Mouse (Mus musculus): Measurements from ENCODE around the gene Dscaml1.
A peak's percentile ranks its signal among the peaks of the same experiment; 100 is the strongest.

Dscaml1 gene

DNA sequence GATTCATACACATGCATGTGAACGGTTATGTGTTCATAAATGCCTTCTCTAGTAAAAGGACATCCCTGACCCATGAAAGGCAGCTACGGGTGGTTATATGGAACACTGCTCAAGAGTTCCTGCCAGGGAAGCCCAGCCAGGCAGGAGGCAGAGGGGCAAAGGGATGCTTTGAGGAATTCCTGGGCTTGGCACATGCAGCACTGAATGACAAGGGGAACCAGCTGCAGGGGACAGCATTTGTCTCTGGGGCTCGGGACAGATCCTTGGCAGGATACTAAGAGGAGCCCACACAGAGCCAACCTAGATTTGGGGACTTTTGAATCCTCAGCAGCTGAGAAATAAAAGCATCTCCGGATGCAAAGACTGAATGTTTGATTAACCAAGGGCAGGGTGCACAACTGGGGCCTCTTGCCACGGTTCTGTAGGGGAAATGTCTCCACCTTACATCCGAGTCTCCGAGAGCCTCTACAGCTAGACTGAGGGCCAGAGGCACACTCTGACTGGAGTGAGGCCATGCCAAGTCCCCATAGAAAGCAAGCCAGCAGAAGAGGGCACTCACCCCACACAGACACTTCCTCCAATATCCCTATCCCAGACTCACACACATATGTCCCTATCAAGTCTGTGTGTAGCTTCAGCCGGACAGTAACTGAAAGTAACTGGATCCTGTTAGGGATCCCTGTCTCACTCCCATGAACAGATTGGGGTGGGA, 251.7 kb downstream of the Dscaml1 start:
- no peak for DNase-seq (ENCODE audit: low read depth, low spot score)

DNA sequence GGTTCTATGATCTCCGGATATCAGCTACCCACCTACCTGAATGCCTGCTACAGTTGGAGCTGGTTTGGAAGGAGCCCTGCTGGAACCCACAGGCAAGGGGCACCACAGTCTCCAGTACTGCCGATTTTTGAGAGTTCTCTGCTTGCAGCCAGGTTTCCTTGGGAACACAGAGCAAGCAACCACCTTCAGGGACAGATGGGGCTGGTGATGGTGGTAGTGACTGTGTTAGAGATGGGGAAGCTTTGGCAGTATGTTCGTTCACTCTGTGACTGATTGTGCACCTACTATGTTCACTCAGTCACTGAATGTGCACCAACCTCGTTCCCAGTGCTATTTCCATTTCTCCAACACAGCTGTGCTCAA, 252.2 kb downstream of the Dscaml1 start:
- DNase-seq (ENCODE audit: low read depth, low spot score): no peak

DNA sequence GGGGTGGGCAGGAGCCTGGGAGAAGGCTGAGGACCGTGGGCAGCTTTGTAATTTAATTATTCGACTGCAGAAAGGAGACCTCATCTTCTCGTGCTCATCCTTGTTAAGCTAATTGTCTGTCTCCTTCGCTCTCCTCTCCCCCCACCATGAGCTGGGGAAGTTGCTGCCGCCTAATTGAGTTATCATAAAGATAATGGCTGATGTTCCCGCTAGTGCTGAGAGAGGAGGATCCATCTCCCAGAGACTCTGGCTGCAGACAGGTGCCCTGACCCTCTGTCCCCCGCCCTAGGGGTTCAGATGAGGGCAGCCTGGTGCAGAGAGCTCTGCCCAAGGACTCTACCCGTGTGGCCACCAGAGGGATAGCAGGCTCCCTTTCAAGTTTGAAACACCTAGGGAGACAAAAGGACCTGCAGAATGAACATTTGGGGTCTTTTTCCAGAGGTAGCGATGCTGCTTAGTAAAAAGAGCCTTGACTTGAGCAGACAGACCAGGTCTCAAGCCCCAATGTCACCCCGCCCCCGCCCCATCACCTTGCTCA, 256.1 kb downstream of the Dscaml1 start:
- no peak for DNase-seq (ENCODE audit: low read depth, low spot score)

DNA sequence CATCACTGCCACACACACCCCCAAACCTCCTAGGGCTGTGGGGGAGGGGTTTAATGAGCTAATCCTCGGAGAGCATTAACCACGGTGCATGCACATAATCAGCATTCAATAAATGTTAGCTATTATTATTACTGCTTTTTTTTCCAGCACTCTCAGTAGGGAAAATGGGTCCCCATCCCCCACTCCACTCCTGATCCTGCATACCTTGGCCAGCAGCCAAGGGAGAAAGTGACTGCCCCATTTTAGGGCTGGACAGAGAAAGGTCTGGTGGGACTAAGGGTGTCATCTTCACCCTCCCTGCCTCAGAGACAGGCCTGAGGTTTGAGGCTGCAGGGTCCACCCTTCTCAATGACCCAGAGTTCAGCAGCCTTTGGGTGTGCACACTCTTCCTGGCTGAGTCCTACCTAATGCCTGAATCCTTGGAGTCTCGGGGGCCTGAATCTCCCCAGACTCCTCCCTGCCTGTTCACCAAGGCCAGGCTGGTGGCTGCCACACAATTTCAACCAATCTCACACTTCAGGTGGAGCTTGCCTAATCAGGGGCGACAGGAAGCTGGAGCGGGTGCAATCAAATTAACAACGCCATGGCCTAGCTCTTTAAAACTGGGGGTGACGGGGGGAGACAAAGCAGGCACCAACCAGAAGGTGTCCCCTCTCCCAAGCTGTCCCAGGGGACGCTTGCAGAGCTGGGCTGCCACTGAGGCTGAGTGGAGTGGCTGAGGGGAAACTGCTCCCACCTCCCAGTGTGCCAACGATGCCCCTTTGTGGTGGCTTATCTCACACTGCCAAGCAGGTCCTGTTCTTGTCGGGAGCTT, 267.2 kb downstream of the Dscaml1 start:
- DNase-seq (ENCODE audit: low read depth, low spot score): no peak

DNA sequence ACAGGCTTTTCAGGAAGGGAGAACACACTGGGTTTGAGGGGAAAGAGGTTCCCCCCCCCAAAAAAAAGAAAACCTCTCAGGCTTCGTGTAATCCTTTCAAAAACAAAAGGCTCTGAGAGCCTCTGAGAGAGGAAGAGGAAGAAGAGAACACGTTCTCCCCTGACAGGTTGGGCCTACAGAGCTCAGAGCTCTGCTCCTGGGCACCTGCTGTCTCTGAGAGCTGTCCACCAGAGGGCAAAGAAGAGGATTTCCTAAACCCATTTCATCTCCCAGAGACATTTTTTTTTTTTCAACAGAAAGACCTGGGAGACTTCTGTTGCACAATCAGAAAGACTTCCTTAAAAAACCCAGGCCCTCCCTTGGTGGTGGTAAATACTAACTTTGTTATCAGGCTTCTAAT, 267.8 kb downstream of the Dscaml1 start:
- no peak for DNase-seq (ENCODE audit: low read depth, low spot score)

DNA sequence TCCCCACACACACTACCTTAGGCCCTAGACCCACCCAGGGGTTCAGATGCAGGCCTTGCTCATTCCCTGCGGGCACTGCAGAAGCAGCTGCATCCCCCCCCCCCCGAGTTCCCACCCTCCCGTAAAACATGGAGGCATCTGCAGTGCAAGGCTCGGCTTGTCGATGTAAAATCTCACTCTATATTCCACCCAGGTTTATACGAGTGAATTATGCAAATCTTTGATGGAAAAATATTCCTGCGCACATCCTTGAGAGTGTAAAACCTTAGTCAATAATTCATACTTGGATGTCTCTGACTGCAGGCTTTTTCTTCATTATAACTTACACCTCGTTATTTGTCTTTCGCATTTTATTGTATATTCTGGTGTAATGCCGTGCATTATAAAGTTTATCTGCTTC, 272.7 kb downstream of the Dscaml1 start:
- DNase-seq (ENCODE audit: low read depth, low spot score): no peak

DNA sequence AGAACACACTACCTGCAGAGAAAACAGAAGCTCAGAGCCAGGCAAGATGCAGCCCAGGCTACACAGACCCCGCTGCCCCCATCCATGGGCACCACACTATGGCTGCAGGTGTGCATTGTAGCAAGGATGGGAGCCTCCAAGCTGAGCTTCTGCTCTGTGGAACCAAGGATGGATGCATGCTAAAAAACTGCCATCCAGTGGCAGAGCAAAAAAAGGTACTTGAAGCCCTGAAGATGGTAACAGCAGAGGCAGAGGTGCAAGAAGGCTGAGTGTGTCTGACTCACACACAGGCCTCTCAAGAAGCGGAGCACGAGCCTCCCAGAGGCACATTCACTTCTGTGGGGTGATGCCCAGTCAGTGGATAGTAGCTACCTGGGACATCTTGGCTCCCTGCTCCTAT, 276.8 kb downstream of the Dscaml1 start:
- no peak for DNase-seq (ENCODE audit: low read depth, low spot score)

DNA sequence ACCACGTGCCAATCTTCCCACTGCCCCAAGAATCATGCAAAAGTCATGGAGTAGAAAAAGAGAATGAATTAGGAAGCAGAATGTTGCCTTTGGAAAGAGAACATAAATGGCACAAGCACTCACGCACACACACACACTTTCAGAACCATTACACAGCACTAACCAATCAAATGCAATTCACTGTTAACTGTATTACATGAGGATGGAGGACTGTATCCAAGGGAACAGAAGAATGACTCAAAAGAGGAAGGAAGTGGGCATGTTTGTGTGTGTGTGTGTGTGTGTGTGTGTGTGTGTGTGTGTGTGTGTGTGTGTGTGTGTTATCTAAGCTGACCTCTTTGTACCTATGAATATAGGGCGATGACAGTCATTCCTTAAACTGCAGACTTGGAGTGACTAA, 278.0 kb downstream of the Dscaml1 start:
- no peak for DNase-seq (ENCODE audit: low read depth, low spot score)

DNA sequence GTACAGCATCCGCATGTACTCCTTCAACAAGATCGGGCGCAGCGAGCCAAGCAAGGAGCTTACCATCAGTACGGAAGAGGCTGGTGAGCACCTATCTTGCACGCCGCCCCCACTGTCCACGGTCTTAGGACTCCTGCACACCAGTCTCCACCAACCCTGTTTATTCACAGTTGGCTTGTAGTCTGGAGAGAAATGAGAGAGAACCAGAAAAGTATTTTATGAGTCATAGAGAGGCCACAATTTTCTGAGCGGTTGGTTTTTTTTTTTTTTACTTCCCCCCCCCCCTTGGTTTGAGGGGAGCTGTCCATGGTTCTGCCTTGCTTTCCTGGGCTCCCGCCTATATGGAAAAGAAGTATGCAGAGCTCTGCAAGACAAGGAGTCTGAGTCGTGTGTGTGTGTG, 283.9 kb downstream of the Dscaml1 start:
- DNase-seq (ENCODE audit: low read depth, low spot score): no peak

DNA sequence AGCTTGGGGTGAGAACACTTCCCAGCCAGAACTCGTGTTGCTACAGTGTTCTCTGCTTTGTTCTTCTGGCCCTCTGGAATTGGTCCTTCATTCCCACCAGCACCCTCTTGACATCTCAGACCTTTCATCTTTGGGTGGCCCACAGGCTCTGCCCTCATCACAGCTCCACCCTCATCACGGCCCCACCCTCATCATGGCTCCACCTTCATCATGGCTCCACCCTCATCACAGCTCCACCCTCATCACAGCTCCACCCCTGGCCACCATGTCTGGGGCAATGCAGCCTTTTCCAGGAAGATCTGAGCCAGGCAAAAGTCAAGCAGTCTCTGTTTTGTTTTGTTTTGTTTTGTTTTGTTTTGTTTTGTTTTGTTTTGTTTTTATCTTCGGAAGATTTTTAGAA, 289.0 kb downstream of the Dscaml1 start:
- DNase-seq (ENCODE audit: low read depth, low spot score): no peak

DNA sequence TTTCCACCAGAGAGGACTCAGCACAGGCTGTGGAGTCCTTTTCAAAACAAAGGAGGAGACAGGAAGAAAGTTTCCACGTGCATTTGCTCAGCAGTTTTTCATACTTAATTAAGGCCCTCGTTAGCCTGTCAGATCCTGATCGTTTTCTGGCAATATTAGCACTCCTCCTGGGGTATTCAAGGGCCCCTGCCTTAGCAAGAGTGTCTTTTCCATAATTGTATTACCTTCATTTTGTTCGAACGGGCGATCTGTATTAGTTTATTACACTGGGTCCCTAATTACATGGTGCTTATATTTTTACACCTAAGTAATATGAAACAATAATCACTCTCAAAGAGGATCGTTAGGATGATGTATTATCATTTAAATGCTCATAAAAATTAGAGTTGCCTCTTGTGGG, 293.6 kb downstream of the Dscaml1 start:
- DNase-seq (ENCODE audit: low read depth, low spot score): no peak

DNA sequence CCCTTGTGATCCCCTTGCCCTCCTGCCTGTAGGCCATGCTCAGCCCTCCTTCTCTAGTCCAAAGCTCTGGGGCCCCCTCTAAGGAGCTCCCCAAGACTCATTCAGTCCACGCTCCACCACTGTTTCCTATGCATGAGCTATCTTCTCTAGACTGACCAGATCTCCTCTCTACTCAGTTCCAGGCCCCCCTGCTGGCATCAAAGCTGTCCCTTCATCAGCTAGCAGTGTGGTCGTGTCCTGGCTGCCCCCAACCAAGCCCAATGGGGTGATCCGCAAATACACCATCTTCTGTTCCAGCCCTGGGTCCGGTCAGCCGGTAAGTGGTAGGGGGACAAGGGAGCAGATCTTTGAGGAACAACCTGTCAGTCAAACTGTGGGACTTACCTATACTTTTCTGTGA, 305.4 kb downstream of the Dscaml1 start:
- DNase-seq (ENCODE audit: low read depth, low spot score): no peak

DNA sequence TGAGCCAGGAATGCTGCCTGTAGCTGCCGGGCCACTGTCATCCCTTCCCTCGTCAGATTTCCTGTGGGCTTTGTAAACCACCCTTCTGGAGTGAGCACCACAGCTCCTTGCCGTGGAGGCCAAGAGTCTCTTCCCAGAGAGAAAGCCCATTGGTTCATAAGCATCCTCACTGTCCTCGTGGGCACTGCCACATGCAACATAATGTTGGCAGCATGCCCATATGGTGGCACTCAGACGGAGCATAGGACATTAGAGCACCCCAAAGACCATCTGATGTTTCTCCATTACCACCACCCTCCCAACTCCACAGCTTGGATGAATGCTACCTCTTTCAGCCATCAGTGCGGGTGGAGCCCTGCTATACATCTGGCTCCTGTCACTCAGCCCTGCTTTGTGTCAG, 306.8 kb downstream of the Dscaml1 start:
- no peak for DNase-seq (ENCODE audit: low read depth, low spot score)

DNA sequence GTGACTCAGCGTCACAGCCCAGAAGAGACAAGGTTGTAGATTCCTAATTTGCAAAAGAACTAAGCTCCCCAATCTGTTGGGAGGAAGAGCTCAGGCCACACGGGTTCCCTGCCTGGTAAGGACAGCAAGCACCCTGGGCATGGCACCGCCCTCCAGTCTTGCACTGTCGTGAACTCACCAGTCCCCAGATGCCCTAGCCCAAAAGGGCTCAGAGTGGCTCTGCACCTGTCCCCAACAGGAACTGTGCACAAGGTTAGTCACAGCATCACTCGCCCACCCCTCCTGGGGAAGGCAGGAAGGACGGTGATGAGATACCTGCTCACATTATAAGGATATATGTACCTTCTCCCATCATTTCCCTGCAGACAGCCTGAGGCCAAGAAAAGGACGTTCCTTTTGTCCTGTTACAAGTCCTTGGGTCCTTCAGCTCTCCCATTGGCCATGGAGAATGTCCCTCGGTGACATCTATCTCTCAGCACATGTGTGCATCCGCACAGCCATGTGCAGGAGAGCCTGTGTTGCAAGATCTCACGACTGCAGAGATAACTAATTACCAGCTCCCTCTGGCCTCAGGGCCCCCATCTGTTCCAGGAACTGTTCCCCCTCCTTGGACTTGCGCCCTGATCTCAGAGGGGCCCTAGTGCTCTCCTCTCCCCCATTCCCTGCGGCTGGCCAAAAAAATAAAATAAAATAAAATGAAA, 312.7 kb downstream of the Dscaml1 start:
- no peak for DNase-seq (ENCODE audit: low read depth, low spot score)

DNA sequence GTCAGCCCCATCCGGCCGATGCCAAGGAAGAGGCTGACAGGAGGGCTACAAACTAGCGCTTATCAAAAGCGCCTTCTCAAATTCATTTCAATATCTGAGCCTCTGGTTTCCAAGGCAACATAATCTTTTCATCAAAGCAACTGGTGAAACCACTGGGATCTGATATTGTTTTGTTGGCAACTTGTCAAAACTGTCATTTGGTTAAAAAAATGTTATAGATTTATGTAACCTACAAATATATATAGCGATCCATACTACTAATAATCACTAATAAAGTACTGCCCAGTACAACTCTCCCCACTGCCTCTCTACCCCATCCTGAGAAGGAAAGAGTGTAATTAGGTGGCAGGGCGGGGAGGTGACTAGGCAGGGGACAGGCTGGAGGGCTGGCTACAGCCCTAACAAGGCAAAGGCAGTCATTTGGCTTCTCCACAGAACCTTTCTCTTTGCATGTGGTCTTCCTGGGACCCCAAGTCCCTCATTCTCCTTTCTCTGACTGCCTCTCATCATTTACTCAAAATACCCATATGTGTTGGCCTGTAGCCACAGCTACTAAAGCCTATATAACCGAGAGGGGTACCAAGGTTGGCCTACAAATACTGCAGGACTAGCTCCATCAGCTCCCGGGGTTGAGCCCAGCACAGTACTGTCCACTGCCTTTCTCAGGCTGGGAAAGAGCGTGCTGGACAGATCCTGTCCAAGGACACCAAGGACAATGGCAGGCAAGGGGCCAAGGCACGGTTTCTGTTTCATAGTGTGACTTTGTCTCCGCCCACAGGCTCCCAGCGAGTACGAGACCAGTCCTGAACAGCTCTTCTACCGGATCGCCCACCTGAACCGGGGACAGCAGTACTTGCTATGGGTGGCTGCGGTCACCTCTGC, 313.5 kb downstream of the Dscaml1 start:
- DNase-seq (ENCODE audit: low read depth, low spot score): no peak

DNA sequence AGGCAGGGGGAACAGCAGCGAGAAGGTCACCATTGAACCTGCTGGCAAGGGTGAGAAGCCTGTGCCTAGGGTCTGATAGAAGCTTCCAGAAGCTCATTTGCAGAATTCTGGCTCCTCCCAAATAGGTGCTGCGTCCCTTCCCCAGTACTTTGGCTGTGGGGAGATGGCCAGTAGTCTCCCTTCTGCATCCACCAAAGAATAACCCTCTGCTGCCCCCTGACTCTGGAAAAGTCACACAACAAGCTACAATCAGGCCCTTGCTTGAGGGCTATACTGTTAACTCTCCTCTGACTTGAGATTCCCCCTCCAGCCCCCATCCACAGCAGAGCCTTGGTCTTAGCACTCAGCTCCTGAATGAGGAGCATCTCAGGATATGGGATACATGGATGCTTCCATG, 314.2 kb downstream of the Dscaml1 start:
- no peak for DNase-seq (ENCODE audit: low read depth, low spot score)

DNA sequence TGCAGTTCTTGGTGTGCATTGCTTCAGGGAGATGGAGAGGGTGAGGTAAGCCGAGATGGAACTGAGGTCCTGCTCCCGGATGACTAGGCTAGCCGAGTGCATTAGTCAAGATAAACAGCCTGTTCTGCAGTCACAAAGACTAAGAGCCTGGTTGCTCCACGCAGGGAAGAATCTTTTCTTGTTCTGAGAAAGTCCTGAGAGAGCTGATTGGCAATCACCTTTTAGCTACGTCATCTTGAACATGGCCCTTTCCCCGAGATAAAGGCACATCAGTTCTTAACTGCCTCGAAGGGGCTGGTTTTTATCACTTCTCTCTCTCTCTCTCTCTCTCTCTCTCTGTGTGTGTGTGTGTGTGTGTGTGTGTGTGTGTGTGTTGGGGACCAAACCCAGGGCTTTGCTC, 319.0 kb downstream of the Dscaml1 start:
- no peak for DNase-seq (ENCODE audit: low read depth, low spot score)

DNA sequence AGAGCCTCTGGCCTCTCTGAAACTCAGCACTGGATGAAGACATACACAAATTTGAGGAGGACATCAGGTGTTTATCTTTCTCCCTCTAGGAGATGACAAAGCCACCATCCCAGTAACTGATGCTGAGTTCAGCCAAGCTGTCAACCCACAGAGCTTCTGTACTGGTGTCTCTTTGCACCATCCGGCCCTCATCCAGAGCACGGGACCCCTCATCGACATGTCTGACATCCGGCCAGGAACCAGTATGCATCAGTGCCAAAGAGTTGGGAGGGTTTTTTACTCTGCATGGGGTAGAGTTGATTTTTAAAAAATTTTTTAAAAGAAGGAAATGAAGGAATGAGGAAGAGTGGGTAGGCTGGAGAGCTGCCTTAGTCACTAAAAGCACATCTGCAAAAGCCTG, 323.5 kb downstream of the Dscaml1 start:
- DNase-seq (ENCODE audit: low read depth, low spot score): no peak

DNA sequence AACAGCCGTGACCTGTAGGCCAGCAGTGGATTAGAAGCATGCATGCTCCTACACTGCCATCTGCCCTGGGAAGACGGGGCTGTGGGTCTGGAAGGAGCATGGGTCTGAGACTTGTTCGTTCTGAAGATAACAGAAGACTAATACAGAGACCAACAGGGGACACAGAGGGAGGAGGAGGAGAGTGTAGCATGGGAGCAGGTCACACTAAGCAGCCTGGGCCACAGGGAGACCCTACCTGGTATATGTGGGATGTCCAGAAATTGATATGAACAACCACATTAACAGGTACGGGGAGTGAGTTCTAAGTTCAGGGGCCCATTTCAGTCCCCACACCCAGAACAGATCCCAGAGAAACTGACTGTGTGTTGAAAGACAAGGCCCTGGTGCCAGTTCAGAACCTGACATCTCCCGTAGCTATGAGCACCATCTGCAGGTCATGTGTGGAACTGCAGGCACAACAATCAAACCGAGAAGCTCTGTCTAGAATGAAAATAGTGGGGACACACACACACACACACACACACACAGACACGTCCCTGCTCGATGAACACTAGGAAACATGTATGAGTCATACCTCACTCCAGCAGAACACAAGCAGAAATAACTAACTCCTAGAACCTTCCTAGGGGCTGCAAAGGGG, 328.1 kb downstream of the Dscaml1 start:
- DNase-seq (ENCODE audit: low read depth, low spot score): peak; percentile 34

DNA sequence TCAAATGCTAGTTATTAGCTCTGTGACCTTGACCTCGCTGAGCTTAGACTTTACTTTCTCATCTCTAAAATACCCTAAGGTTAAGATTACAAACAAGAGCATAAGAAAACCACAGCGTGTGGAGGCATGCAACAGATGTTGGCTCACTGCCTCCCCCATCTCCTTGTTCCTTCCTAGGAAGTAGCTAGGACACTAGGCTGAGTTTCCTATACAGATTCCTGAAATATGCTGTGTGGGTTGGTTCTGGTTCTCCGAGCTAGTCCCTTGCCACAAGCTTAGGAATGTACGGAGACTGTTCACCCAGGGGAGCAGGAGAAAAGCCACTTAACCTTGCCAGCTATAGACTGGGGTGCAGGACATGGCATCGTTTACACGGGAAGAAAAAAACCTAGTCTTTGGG, 339.8 kb downstream of the Dscaml1 start:
- DNase-seq (ENCODE audit: low read depth, low spot score): no peak

DNA sequence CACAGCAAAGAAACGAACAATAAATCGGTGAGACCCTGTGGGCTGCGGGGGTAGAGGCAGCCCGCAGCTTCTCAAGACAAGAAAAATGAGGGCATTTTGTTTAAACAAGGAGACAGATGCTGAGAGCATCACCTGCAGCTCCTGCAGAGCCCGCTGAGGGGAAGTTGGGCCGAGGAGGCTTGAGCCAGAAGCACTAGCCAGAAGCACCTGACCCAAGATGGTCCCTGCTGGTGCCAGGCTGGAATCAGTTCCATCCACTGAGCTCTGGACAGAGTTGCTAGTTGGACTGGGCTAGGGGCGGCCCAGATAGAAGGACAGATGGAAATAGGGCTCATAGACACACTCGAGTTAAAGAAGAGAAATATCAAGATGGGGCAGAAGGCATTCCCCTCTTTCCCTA, 340.7 kb downstream of the Dscaml1 start:
- DNase-seq (ENCODE audit: low read depth, low spot score): no peak
